Mouse (Mus musculus) T-helper 2 cell (primary cell): ENCODE data around the gene Sub1.

ENCODE experiments used
- in situ Hi-C: fragments of 300-600 bp; cut with MboI, MseI; formaldehyde crosslinking; loops from one replicate; pipeline ENCODE4 v1.15.1; 2025; ENCODE audit warnings: high pct_unique_total_duplicates

The Sub1 gene

GRCm38 (mm10) chr15:11996883-11997282, at the start of gene Sub1:
Sub1 (minus strand) TSS chr15:11996983.
- in situ Hi-C loops: loop anchor here (25.0 kb wide), 1 partner anchor 815 kb away; the partner anchor contains the start of genes 6030458C11Rik and Drosha

GRCm38 (mm10) chr15:12040407-12040710, 43.6 kb upstream of the Sub1 start:
- in situ Hi-C loops: loop anchor here (5.0 kb wide), 1 partner anchor 33 kb away; no protein-coding TSS in a partner anchor

- in situ Hi-C loops: loop anchor here (5.0 kb wide), 1 partner anchor 33 kb away; no protein-coding TSS in a partner anchor
These were observed 43.1 kb upstream of the Sub1 start for GRCm38 (mm10) chr15:12039671-12040406.

GRCm38 (mm10) chr15:12039256-12039655, 42.5 kb upstream of the Sub1 start:
- in situ Hi-C loops: no loop called here

DNA sequence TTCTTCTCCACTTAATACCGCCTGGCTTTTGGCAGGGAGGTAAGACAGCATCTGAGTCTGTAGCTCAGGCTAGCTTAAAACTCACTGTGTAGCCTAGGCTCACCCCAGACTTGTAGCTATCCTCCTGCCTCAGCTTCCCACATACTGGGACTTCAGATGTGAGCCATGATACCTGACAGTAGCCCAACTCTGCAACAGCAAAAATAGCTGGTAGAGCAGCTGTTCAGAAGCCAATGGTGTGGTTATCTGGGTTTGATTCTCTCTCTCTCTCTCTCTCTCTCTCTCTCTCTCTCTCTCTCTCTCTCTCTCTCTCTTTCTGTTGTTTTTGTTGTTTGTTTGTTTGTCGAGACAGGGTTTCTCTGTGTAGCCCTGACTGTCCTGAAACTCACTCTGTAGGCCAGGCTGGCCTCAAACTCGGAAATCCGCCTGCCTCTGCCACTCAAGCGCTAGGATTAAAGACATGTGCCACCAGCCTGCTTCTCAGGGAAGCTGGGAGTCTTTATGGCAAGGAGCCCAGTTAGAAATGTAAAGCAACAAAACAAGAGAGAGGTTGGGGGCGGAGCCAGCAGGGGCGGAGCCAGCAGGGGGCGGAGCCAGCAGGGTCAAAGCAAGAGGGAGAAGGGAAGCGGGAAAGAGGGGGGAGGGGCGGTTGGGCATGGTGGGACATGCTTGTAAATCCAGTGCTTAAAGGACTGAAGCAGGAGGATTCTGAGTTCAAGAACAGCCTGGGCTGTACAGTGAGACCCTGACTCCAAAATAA, 41.3 kb upstream of the Sub1 start:
- in situ Hi-C loops: no loop called here

- in situ Hi-C loops: no loop called here
These were observed 40.4 kb upstream of the Sub1 start for GRCm38 (mm10) chr15:12037217-12037616.

GRCm38 (mm10) chr15:12036675-12037074, 39.9 kb upstream of the Sub1 start:
- in situ Hi-C loops: no loop called here

DNA sequence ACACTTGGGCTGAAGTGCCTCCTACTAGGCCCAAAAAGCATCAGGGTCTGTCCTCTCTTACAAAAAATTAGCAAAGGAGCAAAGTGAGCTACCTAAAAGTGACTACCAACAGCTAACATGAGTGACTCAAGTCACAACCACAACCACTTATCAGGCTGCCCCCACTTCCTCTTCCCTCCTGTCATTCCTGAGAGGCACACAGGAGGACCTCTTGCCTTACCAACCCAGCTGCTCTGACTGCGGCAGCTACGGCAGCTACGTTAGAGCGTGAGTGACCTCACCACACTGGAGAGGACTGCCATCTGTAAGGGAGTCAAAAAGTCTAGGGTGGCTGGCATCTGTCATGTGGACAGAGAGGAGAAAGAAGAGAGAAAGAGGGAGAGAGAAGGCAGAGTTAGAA, 37.5 kb upstream of the Sub1 start:
- in situ Hi-C loops: no loop called here

GRCm38 (mm10) chr15:12033155-12033554, 36.4 kb upstream of the Sub1 start:
- in situ Hi-C loops: no loop called here

DNA sequence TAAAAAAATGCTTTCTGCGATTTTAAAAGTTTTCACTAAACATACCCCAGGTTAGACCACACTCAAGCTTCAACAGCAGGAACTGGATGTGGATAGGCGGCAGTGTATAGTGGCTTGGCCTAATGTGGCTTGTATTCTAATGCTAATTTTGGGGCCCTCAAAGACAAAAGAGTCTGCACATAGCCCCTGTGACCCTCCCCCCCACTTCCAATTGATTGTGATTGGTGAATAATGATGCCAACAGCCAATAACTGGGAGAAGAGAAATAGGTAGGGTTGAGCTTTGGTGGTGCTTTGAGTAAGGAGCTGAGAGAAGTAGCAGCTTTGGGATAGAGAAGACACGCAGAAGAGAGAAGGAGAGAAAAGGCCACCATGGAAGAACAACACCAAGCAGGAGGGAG, 35.7 kb upstream of the Sub1 start:
- in situ Hi-C loops: no loop called here

- in situ Hi-C loops: no loop called here
These were observed 35.1 kb upstream of the Sub1 start for GRCm38 (mm10) chr15:12031861-12032260.

GRCm38 (mm10) chr15:12030221-12030620, 33.4 kb upstream of the Sub1 start:
- in situ Hi-C loops: no loop called here

- in situ Hi-C loops: no loop called here
These were observed 31.0 kb upstream of the Sub1 start for GRCm38 (mm10) chr15:12027807-12028206.

GRCm38 (mm10) chr15:12026932-12027450, 30.2 kb upstream of the Sub1 start:
- in situ Hi-C loops: no loop called here

- in situ Hi-C loops: no loop called here
These were observed 29.2 kb upstream of the Sub1 start for GRCm38 (mm10) chr15:12026026-12026425.

DNA sequence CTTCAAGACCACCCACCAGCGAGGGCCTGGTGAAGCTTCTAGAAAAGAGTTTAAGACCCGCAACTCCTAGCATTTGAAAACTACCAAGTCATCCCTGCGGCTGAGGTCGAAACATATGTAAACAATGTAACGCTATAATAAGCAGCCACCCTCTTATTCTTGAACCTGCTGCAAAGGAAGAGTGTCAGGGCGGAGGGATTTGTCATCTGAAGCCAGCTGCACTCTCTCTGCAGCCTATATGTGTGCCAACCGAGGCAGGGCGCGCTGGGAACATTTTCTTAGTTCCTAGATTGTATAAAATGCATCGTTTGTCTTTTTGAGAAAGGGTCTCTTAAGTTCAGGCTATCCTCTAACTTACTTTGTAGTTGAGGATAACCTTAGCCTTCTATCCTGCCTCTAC, 28.6 kb upstream of the Sub1 start:
- in situ Hi-C loops: no loop called here

GRCm38 (mm10) chr15:12024791-12025268, 28.0 kb upstream of the Sub1 start:
- in situ Hi-C loops: no loop called here

GRCm38 (mm10) chr15:12019443-12019842, 22.7 kb upstream of the Sub1 start:
- in situ Hi-C loops: no loop called here

GRCm38 (mm10) chr15:12018428-12018757, 21.6 kb upstream of the Sub1 start:
- in situ Hi-C loops: no loop called here

DNA sequence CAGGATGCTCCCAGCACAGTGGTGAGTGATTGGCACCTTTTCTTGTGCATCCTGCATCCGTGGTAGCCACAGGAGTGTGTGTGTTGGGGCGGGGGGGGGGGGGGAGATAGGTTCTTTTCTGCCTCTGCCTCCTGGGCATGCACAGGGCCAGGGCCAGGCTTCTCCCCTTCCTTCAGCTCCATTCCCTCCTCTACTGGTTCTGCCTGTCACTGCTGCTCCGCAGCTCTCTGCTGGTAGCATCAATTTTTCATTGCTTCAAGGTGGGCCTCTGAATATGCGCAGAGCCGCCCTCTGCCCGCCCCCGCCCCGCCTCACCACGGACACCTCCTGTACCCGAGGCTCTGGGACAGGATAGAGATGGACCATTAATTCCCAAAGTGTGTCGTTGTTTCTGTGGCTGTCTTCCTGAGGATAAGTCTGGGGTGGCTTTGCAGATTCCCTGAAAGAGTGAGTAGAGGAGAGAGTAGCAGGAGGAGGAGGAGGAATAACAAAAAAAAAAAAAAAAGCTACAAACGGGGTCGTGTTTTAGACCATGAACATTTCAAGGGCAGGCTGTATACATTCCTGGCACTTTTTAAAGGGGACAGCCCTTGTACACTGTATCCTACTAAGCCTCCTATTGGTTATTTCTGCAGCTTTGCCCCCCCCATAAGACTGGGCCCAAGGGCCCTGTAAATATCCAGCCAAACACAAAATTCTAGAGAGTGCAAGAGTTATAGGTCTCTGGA, 21.1 kb upstream of the Sub1 start:
- in situ Hi-C loops: no loop called here

- in situ Hi-C loops: no loop called here
These were observed 17.6 kb upstream of the Sub1 start for GRCm38 (mm10) chr15:12014197-12014905.
